Comparison of ENCODE assay signal across 18 mouse cellular contexts in the genomic region with DNA sequence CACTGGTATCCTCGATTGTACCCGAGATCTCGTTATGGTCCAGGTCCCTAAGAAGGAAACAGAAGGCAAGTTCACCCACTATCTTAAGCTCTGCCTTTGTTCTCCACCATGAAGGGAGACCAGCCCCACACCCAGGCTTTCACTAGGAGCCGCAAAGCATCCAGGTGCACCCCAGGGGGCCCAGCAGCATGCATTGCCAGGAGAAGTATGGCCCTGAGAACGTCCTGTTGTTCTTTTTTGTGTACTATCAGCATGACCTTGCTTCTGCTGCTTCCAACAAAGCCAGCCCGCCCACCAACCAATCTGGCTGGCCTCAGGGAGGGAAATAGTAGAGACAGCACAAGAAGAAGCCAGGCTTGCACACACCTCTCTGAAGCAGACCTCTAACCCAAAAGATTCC.
DNase-seq lines count a peak whose midpoint lies in the region; ATAC-seq and TF ChIP-seq lines count a peak whose summit lies in the region.
"Had no signal": no experiment of that assay in that cellular context is flagged by ENCODE, and none has a peak within 500 bp of the region (broad histone marks: within the 10 kb centered on the region; RNA-seq: fewer than 3 reads in every experiment).

No protein-coding gene starts in this region.

- intact Hi-C loops in left cerebral cortex, postnatal 25 days (cut with DNase I), result no loop called here

- H3K4me3 ChIP-seq in heart, embryonic 13.5 days, result no peak overlapping the region
- H3K4me3 ChIP-seq in ES-E14 (ENCODE audit: insufficient read depth in 1 of 2, low read depth in 1 of 2, low read length in 2 of 2, poor library complexity in 1 of 2, severe bottlenecking in 1 of 2), result no peak overlapping the region
- H3K4me3 ChIP-seq in limb, embryonic 13.5 days, result no peak overlapping the region
- H3K4me3 ChIP-seq: lung, embryonic 15.5 days; stomach, embryonic 15.5 days had no signal

- no peak for DNase-seq in heart, adult 18-20 months
- peak; percentile 47 for DNase-seq in ovary, adult 18-20 months (ENCODE audit: low spot score)
- DNase-seq in ovary, postnatal 10 days (ENCODE audit: low spot score), result no peak
- DNase-seq in ES-E14 (ENCODE audit: low read depth, low spot score), result peak; percentile 59
- DNase-seq in left cerebral cortex, postnatal 25 days (ENCODE audit: low spot score in 2 of 2), result no peak
- no peak for DNase-seq in kidney, adult 18-20 months
- DNase-seq: embryo, embryonic 11 days; forebrain, postnatal 0 days; lung, postnatal 4 days; thymus, postnatal 36 days had no signal

- H3K4me1 ChIP-seq in heart, embryonic 13.5 days, result peaks cover 36% of the 10 kb centered on the region
- H3K4me1 ChIP-seq in ES-E14 (ENCODE audit: control insufficient read depth in 2 of 2, insufficient read depth in 2 of 2, low read length in 2 of 2, poor library complexity in 1 of 2), result peaks cover 2 to 17% of the 10 kb centered on the region in 2 experiments; a peak in 3 of 4 replicates
- H3K4me1 ChIP-seq in limb, embryonic 13.5 days, result peaks cover 27% of the 10 kb centered on the region
- H3K4me1 ChIP-seq: lung, embryonic 15.5 days; stomach, embryonic 15.5 days had no signal

- H3K9ac ChIP-seq in heart, embryonic 13.5 days, result peak overlapping the region; percentile 50; the same call in 1 of the 2 replicates
- H3K9ac ChIP-seq in ES-E14 (ENCODE audit: insufficient read depth, low read depth, low read length, poor library complexity, severe bottlenecking), result no peak overlapping the region
- 0 out of 2 replicates have a peak overlapping the region, but pooled peaks have one; percentile 0 for H3K9ac ChIP-seq in limb, embryonic 13.5 days
- H3K9ac ChIP-seq: forebrain, postnatal 0 days; hindbrain, embryonic 14.5 days; liver, embryonic 14.5 days; lung, embryonic 15.5 days; stomach, embryonic 15.5 days had no signal

- in situ Hi-C loops in ES-E14 (cut with MboI; ENCODE audit: low sequenced_read_pairs in 2 of 2, unreplicated experiment in 2 of 2), result no loop called here

- H3K36me3 ChIP-seq in heart, embryonic 13.5 days, result peaks cover 95% of the 10 kb centered on the region
- peaks cover 19% of the 10 kb centered on the region for H3K36me3 ChIP-seq in ES-E14 (ENCODE audit: control insufficient read depth, insufficient read depth, low read length, poor library complexity, severe bottlenecking)
- H3K36me3 ChIP-seq in limb, embryonic 13.5 days, result peaks cover 98% of the 10 kb centered on the region

- no peak for ATAC-seq in heart, embryonic 13.5 days (ENCODE audit: extremely low read depth, insufficient number of reproducible peaks, low FRiP score, low TSS enrichment)
- ATAC-seq in limb, embryonic 13.5 days (ENCODE audit: low FRiP score, low read depth), result no peak
- ATAC-seq: forebrain, postnatal 0 days; intestine, postnatal 0 days had no signal

- 62% methylated on average over 6 of the region's 6 CpGs for WGBS in heart, embryonic 13.5 days
- WGBS in limb, embryonic 13.5 days, result 68% methylated on average over 6 of the region's 6 CpGs

- H3K27me3 ChIP-seq in heart, embryonic 13.5 days (replicated peaks), result no peaks in the 10 kb centered on the region
- H3K27me3 ChIP-seq in limb, embryonic 13.5 days, result peaks cover 15% of the 10 kb centered on the region; the same call in 1 of the 2 replicates
- H3K27me3 ChIP-seq: lung, embryonic 15.5 days; stomach, embryonic 15.5 days had no signal

- H3K4me2 ChIP-seq in heart, embryonic 13.5 days, result no peak overlapping the region
- no peak overlapping the region for H3K4me2 ChIP-seq in limb, embryonic 13.5 days (replicated peaks)
- H3K4me2 ChIP-seq: hindbrain, embryonic 14.5 days; lung, embryonic 15.5 days; stomach, embryonic 15.5 days had no signal

- H3K27ac ChIP-seq in heart, embryonic 13.5 days (replicated peaks), result no peak overlapping the region
- no peak overlapping the region for H3K27ac ChIP-seq in ES-E14 (ENCODE audit: insufficient read depth, low read depth, low read length, poor library complexity, severe bottlenecking)
- no peak overlapping the region for H3K27ac ChIP-seq in limb, embryonic 13.5 days
- H3K27ac ChIP-seq: hindbrain, embryonic 14.5 days; liver, embryonic 14.5 days; lung, embryonic 15.5 days; stomach, embryonic 15.5 days had no signal

- no peaks in the 10 kb centered on the region for H3K9me3 ChIP-seq in heart, embryonic 13.5 days
- no peaks in the 10 kb centered on the region for H3K9me3 ChIP-seq in ES-E14 (ENCODE audit: control insufficient read depth, insufficient read depth, low read depth, low read length)
- no peaks in the 10 kb centered on the region for H3K9me3 ChIP-seq in limb, embryonic 13.5 days
- H3K9me3 ChIP-seq: G1E; lung, embryonic 15.5 days; stomach, embryonic 15.5 days had no signal

TF ChIP-seq in ES-E14, 5 proteins besides CTCF, POLR2A, EP300 and RAD21:
- TF ChIP-seq CHD2 (IDR thresholded peaks at IDR 0.05; ENCODE audit: low read depth, low read length), result no peak
- no peak for TF ChIP-seq MAFK (IDR thresholded peaks at IDR 0.05; ENCODE audit: insufficient read depth, low read depth, low read length)
- TF ChIP-seq ZNF384 (IDR thresholded peaks at IDR 0.05; ENCODE audit: low read depth, low read length), result no peak
- no peak for TF ChIP-seq HCFC1 (IDR thresholded peaks at IDR 0.05; ENCODE audit: borderline replicate concordance, insufficient read depth, low read length)

Comparison
In these comparisons a context has a peak if more than half of its experiments do, and no peak if none do; other contexts are left out.
1. DNase-seq: peak in ovary, adult 18-20 months (single experiment) and ES-E14 (single experiment); none in heart, adult 18-20 months (0 of 2), ovary, postnatal 10 days (single experiment), left cerebral cortex, postnatal 25 days (0 of 2) and kidney, adult 18-20 months (single experiment).